Mouse (Mus musculus) hindbrain, embryonic 13.5 days (tissue): ENCODE results near the gene Nme6. TPM values are rescaled to one million over a fixed set of nuclear protein-coding genes. Genes with fewer than 3 reads are reported as not detected.

Source experiments
- ATAC-seq: fragments of 200-750 bp; cut with Nextera tagmentation; 2 replicates; pipeline ENCODE4 v1.8.0; 2017; ENCODE audit warnings: moderate TSS enrichment; ENCODE audit not compliant: low FRiP score
- H3K27ac ChIP-seq: fragments of 300-500 bp; sonication (generic); 2 replicates; pipeline ENCODE4 v1.5.1; 2015; ENCODE audit warnings: inconsistent platforms, mild to moderate bottlenecking, moderate library complexity
- H3K27me3 ChIP-seq: fragments of 300-500 bp; sonication (generic); 2 replicates; pipeline ENCODE4 v1.6.1; 2015; ENCODE audit warnings: mild to moderate bottlenecking, inconsistent platforms
- H3K36me3 ChIP-seq: fragments of 300-500 bp; sonication (generic); 2 replicates; pipeline ENCODE4 v1.6.1; 2015; ENCODE audit warnings: mild to moderate bottlenecking, inconsistent platforms
- H3K4me1 ChIP-seq: fragments of 300-500 bp; sonication (generic); replicated peaks from 2 replicates; pipeline ENCODE4 v1.6.1; 2015; ENCODE audit warnings: inconsistent platforms
- H3K4me2 ChIP-seq: fragments of 300-500 bp; sonication (generic); 2 replicates; pipeline ENCODE4 v1.6.1; 2015; ENCODE audit warnings: inconsistent platforms, mild to moderate bottlenecking, moderate library complexity
- H3K4me3 ChIP-seq: fragments of 300-500 bp; sonication (generic); 2 replicates; pipeline ENCODE4 v1.5.1; 2015; ENCODE audit warnings: mild to moderate bottlenecking, inconsistent platforms
- H3K9ac ChIP-seq: fragments of 300-500 bp; sonication (generic); 2 replicates; pipeline ENCODE4 v1.6.1; 2015; ENCODE audit warnings: mild to moderate bottlenecking, inconsistent platforms
- H3K9me3 ChIP-seq: fragments of 300-500 bp; sonication (generic); 2 replicates; pipeline ENCODE4 v1.6.1; 2016; ENCODE audit warnings: inconsistent platforms
- WGBS: fragments of 180-500 bp; shearing (Covaris S2); methylation state at CpG from one replicate; pipeline ENCODE4 v1.1.7; 2015; 5-methylcytosine and 5-hydroxymethylcytosine counted together
- microRNA-seq: library from miRNA; unstranded; fragments of <30 nt; microRNA quantifications from one replicate; pipeline ENCODE4, GENCODE M21; 2016
- polyA plus RNA-seq: library from polyadenylated mRNA; unstranded; fragments of >200 nt; fragmentation: Nextera tagmentation; extraction: Ambion mirVana; gene quantifications from 2 replicates; pipeline ENCODE4 v1.2.1, GENCODE M21; 2015

Gene Nme6
- polyA plus RNA-seq, 1 experiment from 2014 or later = 69.1 TPM

DNA sequence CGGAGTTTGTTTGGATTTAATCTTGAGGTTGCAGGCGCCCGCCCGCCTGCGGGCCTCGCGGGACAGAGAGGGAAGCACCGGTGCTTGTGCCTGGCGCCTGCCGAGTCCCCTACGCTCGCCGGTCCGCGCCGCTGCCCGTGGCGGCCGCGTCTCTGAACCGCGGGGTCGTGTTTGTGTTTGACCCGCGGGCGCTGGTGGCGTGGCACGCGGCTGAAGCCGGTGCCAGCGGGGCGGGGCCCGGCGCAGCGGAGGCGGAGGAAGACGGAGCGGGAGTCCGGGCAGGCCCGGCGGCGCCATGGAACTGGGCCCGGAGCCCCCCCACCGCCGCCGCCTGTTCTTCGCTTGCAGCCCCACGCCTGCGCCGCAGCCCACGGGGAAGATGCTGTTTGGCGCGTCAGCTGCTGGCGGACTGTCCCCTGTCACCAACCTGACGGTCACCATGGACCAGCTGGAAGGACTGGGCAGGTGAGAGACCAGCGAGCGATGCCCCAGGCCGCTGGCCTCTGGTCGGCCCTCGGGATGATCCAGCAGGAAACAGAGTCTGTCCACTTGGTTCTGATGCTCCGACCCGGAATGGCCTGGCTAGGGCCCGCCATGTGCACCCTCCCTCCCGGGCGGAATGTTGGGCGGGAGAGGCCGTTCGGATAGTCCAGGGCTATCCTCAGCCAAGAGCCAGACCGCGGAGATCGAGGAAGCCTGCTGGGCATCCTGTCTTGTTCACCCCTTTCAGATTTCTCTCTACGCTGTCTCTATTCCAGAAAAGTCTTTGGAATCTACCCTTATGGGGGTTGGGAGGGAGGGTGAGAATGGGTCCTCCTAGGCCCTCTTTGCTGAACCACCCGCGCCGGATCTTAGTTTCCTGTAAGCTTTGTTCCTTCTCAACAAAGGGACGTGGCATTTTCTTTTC, 43.4 kb downstream of the Nme6 start:
- peaks cover 19% of the 10 kb centered on the region for H3K4me1 ChIP-seq
- peak overlapping the region; percentile 83 for H3K27ac ChIP-seq
- H3K4me2 ChIP-seq = peak overlapping the region; percentile 89
- H3K27me3 ChIP-seq = no peaks in the 10 kb centered on the region
- H3K4me3 ChIP-seq = peak overlapping the region; percentile 93
- ATAC-seq = peak; percentile 72
- H3K9ac ChIP-seq = peak overlapping the region; percentile 93
- H3K36me3 ChIP-seq = peaks cover 24% of the 10 kb centered on the region
- no peaks in the 10 kb centered on the region for H3K9me3 ChIP-seq
- under 1% methylated on average over 66 of the region's 76 CpGs for WGBS

DNA sequence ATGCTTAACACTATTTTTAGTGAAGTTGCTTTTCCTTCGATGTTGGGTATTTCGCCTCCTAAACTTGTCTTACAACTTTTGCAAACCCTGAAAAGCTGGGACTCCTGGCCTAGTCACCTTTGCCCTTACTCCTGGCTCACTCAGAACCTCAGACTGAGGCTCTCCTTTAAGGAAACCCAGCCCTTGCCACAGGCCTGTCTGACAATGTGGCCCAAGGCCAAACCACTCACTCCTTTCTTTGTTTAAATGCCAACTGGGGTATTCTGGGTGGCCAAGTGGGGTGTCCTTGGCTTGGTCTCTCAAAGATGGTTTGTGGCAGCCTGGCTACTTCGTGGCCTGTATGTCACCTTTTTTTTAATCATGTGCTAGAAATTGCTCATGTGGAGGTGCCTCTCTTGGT, 44.2 kb downstream of the Nme6 start:
- Histone ChIP-seq H3K4me1 (peaks cover 19% of the 10 kb centered on the region), H3K9me3 (no peaks in the 10 kb centered on the region), H3K4me3 (peak overlapping the region; percentile 93), H3K9ac (peak overlapping the region; percentile 93), H3K27ac (peak overlapping the region; percentile 30; the same call in 1 of the 2 replicates), H3K4me2 (peak overlapping the region; percentile 89), H3K36me3 (peaks cover 33% of the 10 kb centered on the region), H3K27me3 (no peaks in the 10 kb centered on the region)
- ATAC-seq = no peak
- WGBS = 2% methylated on average over 3 of the region's 3 CpGs

DNA sequence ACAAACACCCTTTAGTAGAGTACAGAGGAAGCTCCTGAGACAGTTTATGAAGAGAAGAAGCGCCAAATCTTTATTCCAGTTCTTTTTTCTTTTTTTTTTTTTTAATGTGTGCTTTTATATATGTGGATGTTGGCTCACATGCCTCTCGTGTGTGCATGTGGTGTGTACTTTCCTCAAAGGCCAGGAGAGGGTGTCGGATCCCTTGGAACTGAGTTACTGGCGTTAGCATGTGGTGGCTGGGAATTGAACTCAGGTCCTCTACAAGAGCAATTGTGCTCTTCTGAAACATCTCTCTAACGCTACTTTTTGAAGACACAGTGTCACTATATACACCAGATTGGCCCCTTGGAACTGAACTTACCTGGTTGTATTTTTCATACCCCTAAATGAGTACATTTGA, 45.1 kb downstream of the Nme6 start:
- Histone ChIP-seq H3K27ac (no peak overlapping the region), H3K36me3 (peaks cover 42% of the 10 kb centered on the region), H3K9ac (no peak overlapping the region), H3K4me1 (peaks cover 19% of the 10 kb centered on the region), H3K9me3 (no peaks in the 10 kb centered on the region), H3K4me3 (peak overlapping the region; percentile 93), H3K4me2 (peak overlapping the region; percentile 89), H3K27me3 (no peaks in the 10 kb centered on the region)
- 73% methylated on average over 5 of the region's 5 CpGs for WGBS
- no peak for ATAC-seq

DNA sequence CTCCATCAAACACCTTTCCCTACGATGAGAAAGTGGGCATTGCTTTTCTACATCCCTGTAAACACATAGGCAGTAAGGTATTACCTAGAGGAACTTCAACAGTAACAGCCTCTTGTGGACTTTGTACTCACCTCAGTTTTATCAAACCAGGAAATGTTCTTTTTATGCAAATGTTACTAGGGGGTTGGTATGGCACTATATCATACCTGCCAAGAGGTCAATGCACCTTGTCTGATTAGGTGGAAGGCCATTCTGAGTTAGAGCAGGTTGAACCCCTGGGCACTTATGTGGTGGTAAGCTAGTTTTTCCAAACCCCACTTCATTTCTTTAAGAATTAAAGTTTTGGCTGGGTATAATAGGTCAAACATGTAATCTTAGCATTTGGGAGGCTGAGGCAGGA, 46.8 kb downstream of the Nme6 start:
- Histone ChIP-seq H3K4me1 (peaks cover 19% of the 10 kb centered on the region), H3K4me3 (no peak overlapping the region), H3K27me3 (no peaks in the 10 kb centered on the region), H3K9ac (no peak overlapping the region), H3K4me2 (no peak overlapping the region), H3K36me3 (peaks cover 56% of the 10 kb centered on the region), H3K9me3 (no peaks in the 10 kb centered on the region), H3K27ac (no peak overlapping the region)
- 96% methylated on average over 1 of the region's 1 CpGs for WGBS
- ATAC-seq = no peak

DNA sequence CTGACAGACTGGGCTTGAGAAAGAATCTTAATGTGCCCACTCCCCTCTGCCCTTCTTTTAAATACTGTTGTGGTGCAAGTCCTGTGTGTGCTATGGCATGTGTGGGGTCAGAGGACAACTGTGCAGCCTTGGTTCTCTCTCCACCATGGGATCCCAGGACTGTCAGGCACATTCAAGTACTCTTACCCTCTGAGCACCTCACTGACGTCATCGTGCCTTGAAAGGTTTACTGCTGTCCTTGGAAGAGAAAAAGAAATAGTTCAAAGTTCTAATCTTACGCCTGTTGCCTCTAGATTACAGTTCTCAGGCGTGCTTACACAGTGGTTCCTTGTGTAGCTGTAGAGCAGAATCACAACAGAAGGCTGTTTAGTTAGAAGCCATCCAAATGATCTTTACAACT, 53.7 kb downstream of the Nme6 start:
- Histone ChIP-seq H3K4me3 (no peak overlapping the region), H3K27ac (no peak overlapping the region), H3K9ac (no peak overlapping the region), H3K4me2 (no peak overlapping the region), H3K4me1 (no peaks in the 10 kb centered on the region), H3K27me3 (no peaks in the 10 kb centered on the region), H3K9me3 (no peaks in the 10 kb centered on the region), H3K36me3 (peaks cover 97% of the 10 kb centered on the region)
- WGBS = 88% methylated on average over 4 of the region's 4 CpGs
- no peak for ATAC-seq

DNA sequence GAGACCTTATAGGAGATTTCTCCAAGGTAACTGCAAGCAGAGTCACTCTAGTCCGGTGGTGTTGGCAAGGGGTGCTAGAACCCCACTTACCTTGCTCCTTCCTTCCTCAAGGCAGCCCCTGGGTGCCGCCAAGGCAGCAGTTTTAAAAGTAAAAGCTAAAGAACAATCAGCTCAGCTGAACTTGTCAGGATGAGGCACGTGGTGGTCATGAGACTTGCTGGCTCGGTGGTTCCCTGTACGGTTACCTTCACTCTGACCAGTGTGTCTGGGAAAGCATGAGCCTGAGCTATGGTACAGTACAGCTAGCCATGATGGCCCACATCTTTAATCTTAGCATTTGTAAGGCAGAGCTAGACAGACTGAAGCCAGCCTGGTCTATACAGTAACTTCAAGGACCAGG, 54.8 kb downstream of the Nme6 start:
- Histone ChIP-seq H3K4me2 (no peak overlapping the region), H3K27ac (no peak overlapping the region), H3K36me3 (peaks cover 97% of the 10 kb centered on the region), H3K27me3 (no peaks in the 10 kb centered on the region), H3K4me3 (no peak overlapping the region), H3K9ac (no peak overlapping the region), H3K9me3 (no peaks in the 10 kb centered on the region), H3K4me1 (no peaks in the 10 kb centered on the region)
- no peak for ATAC-seq
- WGBS = 94% methylated on average over 5 of the region's 5 CpGs

DNA sequence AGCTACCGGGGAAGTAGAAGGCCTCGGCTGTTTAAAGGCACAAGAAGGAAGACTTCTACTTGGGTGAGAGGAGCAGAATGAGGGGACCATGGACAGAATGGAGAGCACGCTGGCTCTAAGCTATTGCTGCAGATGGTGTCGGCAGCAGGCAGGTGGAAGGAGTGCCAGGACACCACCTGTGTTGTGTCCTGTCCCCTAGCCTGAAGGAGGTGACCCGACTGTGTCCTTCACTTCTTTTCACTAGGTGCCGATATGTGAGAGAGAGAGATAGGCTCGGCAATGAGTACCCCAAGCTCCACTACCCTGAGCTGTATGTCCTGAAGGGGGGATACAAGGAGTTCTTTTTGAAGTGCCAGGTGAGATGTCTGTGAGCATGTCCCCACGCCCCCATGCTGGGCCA, 59.0 kb downstream of the Nme6 start:
- no peaks in the 10 kb centered on the region for H3K9me3 ChIP-seq
- H3K4me3 ChIP-seq = no peak overlapping the region
- peaks cover 5% of the 10 kb centered on the region for H3K4me1 ChIP-seq
- WGBS = 93% methylated on average over 8 of the region's 8 CpGs
- no peak overlapping the region for H3K27ac ChIP-seq
- no peak overlapping the region for H3K9ac ChIP-seq
- peaks cover 69% of the 10 kb centered on the region for H3K36me3 ChIP-seq
- no peak for ATAC-seq
- no peaks in the 10 kb centered on the region for H3K27me3 ChIP-seq
- H3K4me2 ChIP-seq = no peak overlapping the region

Small RNA genes lying within 50 kb of the gene (microRNA-seq; reads per million reads assigned to microRNA genes)
- 1.6 reads per million for gene Mir7089

Other genes with a start within 250 kb of the Nme6 start
- gene Fbxw24, start 206.7 kb upstream of the Nme6 start, polyA plus RNA-seq = not detected in 2 replicates
- not detected in 2 replicates for gene Fbxw25, start 168.1 kb upstream of the Nme6 start, polyA plus RNA-seq
- gene Fbxw18, start 130.0 kb upstream of the Nme6 start, polyA plus RNA-seq = not detected in 2 replicates
- gene Fbxw26, start 86.7 kb upstream of the Nme6 start, polyA plus RNA-seq = not detected in 2 replicates
- gene Fbxw27, start 42.1 kb upstream of the Nme6 start, polyA plus RNA-seq = not detected in 2 replicates
- gene Spink8, start 20.5 kb upstream of the Nme6 start, polyA plus RNA-seq = 1.6 TPM in 1 of 2 replicates, not detected in the other
- gene Camp, start 16.9 kb downstream of the Nme6 start, polyA plus RNA-seq = 0.84 and 1.3 TPM in 2 replicates
- 18.0 and 18.5 TPM in 2 replicates for gene Cdc25a, start 42.8 kb downstream of the Nme6 start, polyA plus RNA-seq
- 156 and 166 TPM in 2 replicates for gene Map4, start 98.7 kb downstream of the Nme6 start, polyA plus RNA-seq